Mouse (Mus musculus) limb, embryonic 10.5 days (tissue): ENCODE measurements at regions not wholly inside any gene's neighbourhood (a gene's known extent, or its start where the extent isn't known, plus 50 kb on each side); places are given as distances from the start of the nearest gene placed in this dataset.

ENCODE experiments used
- DNase-seq: peaks from one replicate; pipeline ENCODE4 v3.0.0-alpha.2; 2017; ENCODE audit warnings: low spot score
- H3K27ac ChIP-seq: fragments of 300-500 bp; sonication (generic); 2 replicates; pipeline ENCODE4 v1.5.1; 2016; ENCODE audit warnings: mild to moderate bottlenecking
- H3K27me3 ChIP-seq: fragments of 300-500 bp; sonication (generic); 2 replicates; pipeline ENCODE4 v1.6.1; 2016; ENCODE audit warnings: low read depth, mild to moderate bottlenecking; ENCODE audit not compliant: poor library complexity, severe bottlenecking
- H3K36me3 ChIP-seq: fragments of 300-500 bp; sonication (generic); 2 replicates; pipeline ENCODE4 v1.6.1; 2016; ENCODE audit warnings: mild to moderate bottlenecking, moderate library complexity
- H3K4me1 ChIP-seq: fragments of 300-500 bp; sonication (generic); 2 replicates; pipeline ENCODE4 v1.6.1; 2016
- H3K4me3 ChIP-seq: fragments of 300-500 bp; sonication (generic); 2 replicates; pipeline ENCODE4 v1.5.1; 2016; ENCODE audit warnings: mild to moderate bottlenecking, moderate library complexity
- H3K9me3 ChIP-seq: fragments of 300-500 bp; sonication (generic); replicated peaks from 2 replicates; pipeline ENCODE4 v1.6.1; 2016; ENCODE audit warnings: mild to moderate bottlenecking
- WGBS: fragments of 180-500 bp; shearing (Covaris S2); methylation state at CpG from one replicate; pipeline ENCODE4 v1.1.7; 2016; 5-methylcytosine and 5-hydroxymethylcytosine counted together

DNA sequence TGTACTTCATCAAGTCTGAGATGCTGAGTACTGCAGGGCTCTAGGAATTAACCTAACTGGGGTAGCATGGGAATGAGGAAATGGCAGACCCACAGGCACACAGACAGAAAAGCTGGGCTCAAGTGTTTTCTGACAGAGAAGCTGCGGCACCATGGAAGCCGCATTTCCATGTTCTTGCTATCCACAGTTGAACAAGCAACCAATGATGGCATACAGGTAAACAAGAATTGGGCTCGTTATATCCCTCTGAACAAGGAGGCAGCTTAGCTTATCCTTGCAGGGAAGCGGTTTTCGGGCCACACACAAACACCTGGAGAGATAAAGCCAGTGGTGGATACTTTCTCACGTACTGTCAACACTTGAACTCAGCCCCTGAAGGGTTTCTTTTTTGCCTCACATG, 246.4 kb upstream of the Hs6st1 start:
- Histone ChIP-seq H3K4me3 (no peak overlapping the region), H3K9me3 (no peaks in the 10 kb centered on the region), H3K4me1 (peaks cover 34% of the 10 kb centered on the region), H3K36me3 (no peaks in the 10 kb centered on the region), H3K27ac (no peak overlapping the region), H3K27me3 (no peaks in the 10 kb centered on the region)
- DNase-seq: no peak
- 95% methylated on average over 6 of the region's 6 CpGs for WGBS

DNA sequence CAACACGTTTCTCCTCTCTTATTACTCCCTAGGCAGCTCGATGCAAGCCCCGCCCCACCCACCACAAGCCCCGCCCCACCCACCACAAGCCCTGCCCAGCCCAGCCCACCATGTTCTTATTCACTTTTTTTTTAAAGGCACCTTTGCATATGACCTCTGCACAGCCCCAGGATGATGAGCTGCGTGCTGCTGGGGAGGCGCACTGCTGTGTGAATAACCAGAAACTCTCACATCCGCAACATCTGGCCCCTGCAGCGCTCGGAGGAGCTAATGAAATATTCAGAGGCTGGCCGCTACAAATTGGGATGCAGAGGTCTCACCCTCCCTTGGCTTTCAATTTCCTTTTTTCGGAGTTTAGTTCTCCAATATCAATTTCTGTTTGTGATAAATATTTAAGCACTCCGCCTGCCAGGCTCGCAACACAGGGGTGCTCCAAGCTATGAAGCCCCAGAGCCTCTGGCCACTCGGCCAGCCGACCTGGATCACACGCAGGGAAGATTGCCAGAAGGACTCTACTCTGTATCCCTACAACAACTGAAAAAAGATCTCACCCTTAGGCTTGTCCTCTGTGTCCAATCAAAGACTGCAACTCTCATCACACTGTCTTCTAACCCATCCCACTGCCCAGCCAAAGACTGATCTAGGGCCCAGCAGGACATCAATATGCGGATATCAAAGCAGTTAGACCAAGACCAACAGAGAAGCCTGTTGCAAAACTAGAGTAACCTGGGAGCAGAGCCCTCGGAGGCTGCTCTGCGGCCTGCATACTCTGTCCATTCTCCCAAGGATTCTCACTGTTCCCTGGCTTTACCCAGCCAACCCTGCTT, 245.6 kb upstream of the Hs6st1 start:
- peak; percentile 44 for DNase-seq
- no peak overlapping the region for H3K27ac ChIP-seq
- no peak overlapping the region for H3K4me3 ChIP-seq
- WGBS: 46% methylated on average over 19 of the region's 19 CpGs
- H3K4me1 ChIP-seq: peaks cover 37% of the 10 kb centered on the region
- no peaks in the 10 kb centered on the region for H3K36me3 ChIP-seq
- H3K9me3 ChIP-seq: no peaks in the 10 kb centered on the region
- H3K27me3 ChIP-seq: no peaks in the 10 kb centered on the region

DNA sequence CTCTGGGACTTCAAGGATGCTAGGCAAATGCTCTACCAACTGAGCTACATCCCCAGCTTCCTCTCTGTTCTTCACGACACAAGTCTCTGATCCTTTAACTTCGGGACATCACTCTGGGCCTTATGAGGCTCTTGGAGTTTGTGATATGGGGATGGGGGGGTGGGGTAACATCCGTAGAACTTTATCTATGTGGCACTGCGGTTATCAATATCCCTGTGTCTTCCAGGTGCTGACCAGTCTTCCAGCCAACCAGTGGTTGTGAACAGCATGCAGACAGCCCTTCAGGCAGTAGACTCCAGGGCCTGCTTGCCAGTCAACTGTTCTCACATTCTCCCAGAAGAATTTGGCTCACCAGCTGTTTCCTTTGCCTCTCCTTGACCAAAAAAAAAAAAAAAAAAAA, 244.7 kb upstream of the Hs6st1 start:
- no peak overlapping the region for H3K27ac ChIP-seq
- peaks cover 37% of the 10 kb centered on the region for H3K4me1 ChIP-seq
- no peak for DNase-seq
- H3K36me3 ChIP-seq: no peaks in the 10 kb centered on the region
- WGBS: 87% methylated on average over 4 of the region's 4 CpGs
- H3K4me3 ChIP-seq: no peak overlapping the region
- no peaks in the 10 kb centered on the region for H3K9me3 ChIP-seq
- H3K27me3 ChIP-seq: no peaks in the 10 kb centered on the region

- 0 out of 2 replicates have a peak overlapping the region, but pooled peaks have one; percentile 42 for H3K27ac ChIP-seq
- no peaks in the 10 kb centered on the region for H3K27me3 ChIP-seq
- DNase-seq: peak; percentile 44
- H3K4me3 ChIP-seq: no peak overlapping the region
- H3K9me3 ChIP-seq: no peaks in the 10 kb centered on the region
- H3K36me3 ChIP-seq: no peaks in the 10 kb centered on the region
- H3K4me1 ChIP-seq: peaks cover 37% of the 10 kb centered on the region
- 60% methylated on average over 24 of the region's 24 CpGs for WGBS
Observed at GRCm38 (mm10) chr1:35823981-35824880, 244.0 kb upstream of the Hs6st1 start.

- Histone ChIP-seq H3K4me1 (peaks cover 37% of the 10 kb centered on the region), H3K27ac (peak overlapping the region; percentile 61), H3K36me3 (no peaks in the 10 kb centered on the region), H3K9me3 (no peaks in the 10 kb centered on the region), H3K4me3 (no peak overlapping the region), H3K27me3 (no peaks in the 10 kb centered on the region)
- DNase-seq: peak; percentile 32
- 79% methylated on average over 10 of the region's 10 CpGs for WGBS
Observed at GRCm38 (mm10) chr1:35825531-35825966, 242.7 kb upstream of the Hs6st1 start.

- 90% methylated on average over 7 of the region's 7 CpGs for WGBS
- Histone ChIP-seq H3K4me1 (peaks cover 37% of the 10 kb centered on the region), H3K36me3 (no peaks in the 10 kb centered on the region), H3K27ac (no peak overlapping the region), H3K4me3 (no peak overlapping the region), H3K27me3 (no peaks in the 10 kb centered on the region), H3K9me3 (no peaks in the 10 kb centered on the region)
- peak; percentile 20 for DNase-seq
Observed at GRCm38 (mm10) chr1:35826575-35827114, 241.6 kb upstream of the Hs6st1 start.

GRCm38 (mm10) chr1:35827471-35827870, 240.7 kb upstream of the Hs6st1 start:
- Histone ChIP-seq H3K27me3 (no peaks in the 10 kb centered on the region), H3K4me3 (no peak overlapping the region), H3K9me3 (no peaks in the 10 kb centered on the region), H3K36me3 (no peaks in the 10 kb centered on the region), H3K4me1 (peaks cover 32% of the 10 kb centered on the region), H3K27ac (no peak overlapping the region)
- WGBS: 66% methylated on average over 3 of the region's 3 CpGs
- DNase-seq: peak; percentile 19

- Histone ChIP-seq H3K4me3 (no peak overlapping the region), H3K36me3 (no peaks in the 10 kb centered on the region), H3K9me3 (no peaks in the 10 kb centered on the region), H3K27me3 (no peaks in the 10 kb centered on the region), H3K27ac (no peak overlapping the region), H3K4me1 (no peaks in the 10 kb centered on the region)
- no peak for DNase-seq
- WGBS: 88% methylated on average over 7 of the region's 7 CpGs
Observed at GRCm38 (mm10) chr1:35834180-35834579, 234.0 kb upstream of the Hs6st1 start.

- H3K36me3 ChIP-seq: no peaks in the 10 kb centered on the region
- H3K9me3 ChIP-seq: no peaks in the 10 kb centered on the region
- H3K27ac ChIP-seq: no peak overlapping the region
- H3K4me1 ChIP-seq: no peaks in the 10 kb centered on the region
- no peak overlapping the region for H3K4me3 ChIP-seq
- WGBS: 90% methylated on average over 5 of the region's 5 CpGs
- no peaks in the 10 kb centered on the region for H3K27me3 ChIP-seq
- DNase-seq: no peak
Observed at GRCm38 (mm10) chr1:35836552-35836951, 231.6 kb upstream of the Hs6st1 start.

DNA sequence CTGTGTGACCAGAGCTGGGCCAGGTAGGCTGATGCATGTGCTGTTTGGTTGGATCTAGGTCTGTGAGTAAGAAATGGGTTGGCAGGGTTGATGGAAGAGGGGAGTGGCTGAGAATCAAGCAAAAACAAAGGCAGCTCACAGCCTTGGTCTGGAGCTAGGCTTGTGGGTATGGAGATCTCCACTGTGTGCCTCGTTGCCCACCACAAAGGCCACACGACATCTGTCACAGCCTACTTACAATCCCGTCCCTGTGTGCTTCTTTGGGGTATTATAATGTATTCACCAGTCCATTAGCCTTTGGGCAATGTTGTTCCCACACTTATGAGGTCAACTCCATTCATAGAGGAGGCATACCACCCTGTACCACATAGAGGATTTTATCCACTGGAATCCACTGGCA, 229.6 kb upstream of the Hs6st1 start:
- H3K4me1 ChIP-seq: no peaks in the 10 kb centered on the region
- no peaks in the 10 kb centered on the region for H3K27me3 ChIP-seq
- WGBS: 92% methylated on average over 3 of the region's 3 CpGs
- H3K27ac ChIP-seq: no peak overlapping the region
- H3K4me3 ChIP-seq: no peak overlapping the region
- peak; percentile 18 for DNase-seq
- H3K9me3 ChIP-seq: no peaks in the 10 kb centered on the region
- H3K36me3 ChIP-seq: no peaks in the 10 kb centered on the region

- no peaks in the 10 kb centered on the region for H3K4me1 ChIP-seq
- no peaks in the 10 kb centered on the region for H3K27me3 ChIP-seq
- no peak overlapping the region for H3K4me3 ChIP-seq
- peak; percentile 59 for DNase-seq
- 70% methylated on average over 6 of the region's 6 CpGs for WGBS
- no peaks in the 10 kb centered on the region for H3K36me3 ChIP-seq
- no peak overlapping the region for H3K27ac ChIP-seq
- H3K9me3 ChIP-seq: no peaks in the 10 kb centered on the region
Observed at GRCm38 (mm10) chr1:35839446-35839845, 228.8 kb upstream of the Hs6st1 start.

DNA sequence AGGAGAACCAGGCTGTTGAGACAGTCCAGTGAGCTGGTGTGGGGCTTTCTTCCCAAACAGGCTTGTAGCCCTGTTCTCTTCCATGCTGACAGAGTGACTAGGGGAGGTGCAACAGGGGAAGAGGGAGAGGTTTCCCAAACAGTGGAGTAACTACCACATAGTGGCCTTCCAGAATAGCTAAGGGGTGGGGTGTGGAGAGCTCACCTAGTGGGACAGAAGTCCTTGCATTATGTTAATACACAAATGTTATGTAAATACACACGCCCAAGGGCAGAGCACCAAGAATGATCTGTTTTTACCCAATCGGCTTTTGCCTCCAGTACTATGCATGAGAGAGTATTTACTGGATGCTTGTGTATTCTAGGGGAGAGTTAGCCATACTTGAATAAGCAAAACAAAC, 226.6 kb upstream of the Hs6st1 start:
- Histone ChIP-seq H3K27me3 (no peaks in the 10 kb centered on the region), H3K4me1 (no peaks in the 10 kb centered on the region), H3K27ac (no peak overlapping the region), H3K9me3 (no peaks in the 10 kb centered on the region), H3K4me3 (no peak overlapping the region), H3K36me3 (no peaks in the 10 kb centered on the region)
- peak; percentile 19 for DNase-seq
- 97% methylated on average over 2 of the region's 2 CpGs for WGBS

- H3K4me1 ChIP-seq: no peaks in the 10 kb centered on the region
- H3K4me3 ChIP-seq: no peak overlapping the region
- DNase-seq: no peak
- H3K27me3 ChIP-seq: no peaks in the 10 kb centered on the region
- H3K36me3 ChIP-seq: no peaks in the 10 kb centered on the region
- WGBS: 96% methylated on average over 4 of the region's 4 CpGs
- H3K27ac ChIP-seq: no peak overlapping the region
- no peaks in the 10 kb centered on the region for H3K9me3 ChIP-seq
Observed at GRCm38 (mm10) chr1:35842707-35843106, 225.5 kb upstream of the Hs6st1 start.
